Comparison of ENCODE assay signal across 33 mouse cellular contexts in the genomic region with DNA sequence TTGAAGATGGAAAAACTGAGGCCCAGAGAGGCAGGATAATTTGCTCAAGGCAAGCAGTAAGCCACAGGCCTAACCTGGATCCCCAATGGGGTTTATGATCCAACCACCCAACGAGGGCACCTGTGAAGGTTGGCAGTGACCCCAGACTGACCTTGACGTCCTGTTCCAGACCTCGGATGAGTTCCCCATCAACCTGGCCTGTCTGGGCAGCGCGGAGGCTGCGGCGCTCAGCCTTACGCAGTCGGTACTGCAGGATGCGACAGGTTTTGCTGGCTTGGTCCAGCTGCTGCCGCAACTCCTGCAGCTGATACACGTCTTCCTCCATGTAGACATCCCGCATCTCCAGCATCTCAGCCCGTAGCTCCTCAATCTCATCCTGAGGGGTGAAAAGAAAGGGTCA. TPM values are rescaled to one million over a fixed set of nuclear protein-coding genes. Genes with fewer than 3 reads are reported as not detected.
DNase-seq lines count a peak whose midpoint lies in the region; ATAC-seq and TF ChIP-seq lines count a peak whose summit lies in the region.
"Had no signal": no experiment of that assay in that cellular context is flagged by ENCODE, and none has a peak within 500 bp of the region (broad histone marks: within the 10 kb centered on the region; RNA-seq: fewer than 3 reads in every experiment).

No protein-coding gene starts in this region.

- 23% methylated on average over 14 of the region's 14 CpGs for WGBS in cerebellum, adult 2 months
- 85% methylated on average over 14 of the region's 14 CpGs for WGBS in hindbrain, postnatal 0 days
- WGBS in hindbrain, embryonic 10.5 days, result 94% methylated on average over 14 of the region's 14 CpGs
- 87% methylated on average over 14 of the region's 14 CpGs for WGBS in stomach, postnatal 0 days

- peak overlapping the region; percentile 99 for H3K27ac ChIP-seq in cerebellum, adult 2 months (ENCODE audit: insufficient read depth, low read length)
- H3K27ac ChIP-seq in hindbrain, postnatal 0 days, result 0 out of 2 replicates have a peak overlapping the region, but pooled peaks have one; percentile 80
- no peak overlapping the region; the same call in 1 of the 2 replicates for H3K27ac ChIP-seq in hindbrain, embryonic 10.5 days
- peak overlapping the region; percentile 54; the same call in 1 of the 2 replicates for H3K27ac ChIP-seq in ES-Bruce4 (ENCODE audit: insufficient read depth, low read length)
- no peak overlapping the region for H3K27ac ChIP-seq in stomach, postnatal 0 days (replicated peaks)
- H3K27ac ChIP-seq: macrophage had no signal

- ATAC-seq in cerebellum, adult (ENCODE audit: insufficient number of reproducible peaks, low FRiP score, low TSS enrichment), result no peak
- ATAC-seq in hindbrain, postnatal 0 days, result no peak
- no peak for ATAC-seq in stomach, postnatal 0 days (ENCODE audit: low FRiP score, low TSS enrichment)
- ATAC-seq: hindbrain, embryonic 16.5 days; liver, postnatal 0 days; lung, postnatal 0 days; midbrain, embryonic 16.5 days had no signal

- no peak overlapping the region for H3K4me2 ChIP-seq in hindbrain, postnatal 0 days (ENCODE audit: low read depth, low read length)
- H3K4me2 ChIP-seq in stomach, postnatal 0 days (replicated peaks; ENCODE audit: low read depth), result no peak overlapping the region
- H3K4me2 ChIP-seq: liver, embryonic 11.5 days had no signal

- no peak overlapping the region for H3K9ac ChIP-seq in hindbrain, postnatal 0 days (replicated peaks; ENCODE audit: low read length)
- H3K9ac ChIP-seq in ES-Bruce4 (ENCODE audit: low read depth, poor library complexity, severe bottlenecking), result 0 out of 2 replicates have a peak overlapping the region, but pooled peaks have one; percentile 22
- no peak overlapping the region for H3K9ac ChIP-seq in stomach, postnatal 0 days (ENCODE audit: low read length)
- H3K9ac ChIP-seq: liver, postnatal 0 days had no signal

- no peak for TF ChIP-seq EP300 in ES-Bruce4 (IDR thresholded peaks at IDR 0.05; ENCODE audit: insufficient read depth, low read depth, low read length)
- no peak for TF ChIP-seq EP300 in stomach, postnatal 0 days (optimal IDR thresholded peaks at IDR 0.05)

- DNase-seq in cerebellum, adult 2 months, result peak; percentile 68 to 73
- DNase-seq in hindbrain, postnatal 0 days (ENCODE audit: low spot score), result no peak
- no peak for DNase-seq in hindbrain, embryonic 10.5 days (ENCODE audit: low spot score)
- peak; percentile 78 for DNase-seq in cerebellum, adult 9-11 months
- DNase-seq in neural tube, embryonic 10.5 days (ENCODE audit: extremely low spot score, low spot score), result no peak
- no peak for DNase-seq in stomach, postnatal 0 days (ENCODE audit: low spot score)
- DNase-seq: adrenal gland, postnatal 10 days; embryo, embryonic 11 days; gastrocnemius, postnatal 36 days; kidney, adult 9 months; kidney, postnatal 4 days; layer of hippocampus, adult 9-11 months; liver, postnatal 0 days; right cerebral cortex, adult 18-20 months; right cerebral cortex, postnatal 4 days; thymus, adult 18-20 months; thymus, postnatal 36 days had no signal

- TF ChIP-seq CTCF in cerebellum, adult 2 months (IDR thresholded peaks at IDR 0.05; ENCODE audit: borderline replicate concordance, insufficient read depth, low read depth, low read length), result no peak
- TF ChIP-seq CTCF in hindbrain, postnatal 0 days (IDR thresholded peaks at IDR 0.05; ENCODE audit: low read depth), result no peak
- no peak for TF ChIP-seq CTCF in ES-Bruce4 (IDR thresholded peaks at IDR 0.05; ENCODE audit: low read depth, low read length)
- TF ChIP-seq CTCF in stomach, postnatal 0 days (IDR thresholded peaks at IDR 0.05; ENCODE audit: low read depth), result no peak

- peaks cover 19% of the 10 kb centered on the region for H3K36me3 ChIP-seq in hindbrain, postnatal 0 days (ENCODE audit: insufficient read depth, low read length)
- H3K36me3 ChIP-seq in hindbrain, embryonic 10.5 days, result peaks cover 74% of the 10 kb centered on the region
- no peaks in the 10 kb centered on the region for H3K36me3 ChIP-seq in ES-Bruce4 (ENCODE audit: control insufficient read depth, insufficient read depth, low read length, poor library complexity, severe bottlenecking)
- H3K36me3 ChIP-seq in stomach, postnatal 0 days (ENCODE audit: control insufficient read depth, insufficient read depth, low read length), result peaks cover 5% of the 10 kb centered on the region; the same call in 1 of the 2 replicates

- no peaks in the 10 kb centered on the region for H3K27me3 ChIP-seq in cerebellum, adult 2 months (ENCODE audit: control insufficient read depth, insufficient read depth, low read length)
- no peaks in the 10 kb centered on the region for H3K27me3 ChIP-seq in hindbrain, postnatal 0 days (ENCODE audit: insufficient read depth, low read length)
- H3K27me3 ChIP-seq in hindbrain, embryonic 10.5 days (ENCODE audit: insufficient read depth, poor library complexity, severe bottlenecking), result no peaks in the 10 kb centered on the region
- no peaks in the 10 kb centered on the region for H3K27me3 ChIP-seq in ES-Bruce4 (ENCODE audit: control insufficient read depth, insufficient read depth, low read length, poor library complexity, severe bottlenecking)
- no peaks in the 10 kb centered on the region for H3K27me3 ChIP-seq in stomach, postnatal 0 days (ENCODE audit: control insufficient read depth, insufficient read depth, low read length)

- TF ChIP-seq POLR2A in cerebellum, adult 2 months (IDR thresholded peaks at IDR 0.05; ENCODE audit: borderline replicate concordance, insufficient read depth, low read length), result no peak
- TF ChIP-seq POLR2A in ES-Bruce4 (IDR thresholded peaks at IDR 0.05; ENCODE audit: insufficient read depth, low read length), result no peak

- H3K9me3 ChIP-seq in hindbrain, postnatal 0 days (ENCODE audit: low read length), result no peaks in the 10 kb centered on the region
- no peaks in the 10 kb centered on the region for H3K9me3 ChIP-seq in hindbrain, embryonic 10.5 days
- H3K9me3 ChIP-seq in ES-Bruce4 (replicated peaks; ENCODE audit: control insufficient read depth, insufficient read depth, low read length, poor library complexity, severe bottlenecking), result no peaks in the 10 kb centered on the region
- no peaks in the 10 kb centered on the region for H3K9me3 ChIP-seq in stomach, postnatal 0 days (ENCODE audit: control insufficient read depth, low read length)

- peaks cover 80% of the 10 kb centered on the region for H3K4me1 ChIP-seq in cerebellum, adult 2 months (ENCODE audit: control insufficient read depth, insufficient read depth, low read length)
- peaks cover 26% of the 10 kb centered on the region for H3K4me1 ChIP-seq in hindbrain, postnatal 0 days (ENCODE audit: insufficient read depth, low read length)
- H3K4me1 ChIP-seq in hindbrain, embryonic 10.5 days (replicated peaks), result peaks cover 64% of the 10 kb centered on the region
- peaks cover 7% of the 10 kb centered on the region for H3K4me1 ChIP-seq in ES-Bruce4 (ENCODE audit: control insufficient read depth, insufficient read depth, low read length)
- peaks cover 17% of the 10 kb centered on the region for H3K4me1 ChIP-seq in stomach, postnatal 0 days (replicated peaks; ENCODE audit: control insufficient read depth, insufficient read depth)

- H3K4me3 ChIP-seq in cerebellum, adult 2 months (replicated peaks; ENCODE audit: insufficient read depth, low read depth, low read length), result peak overlapping the region; percentile 13
- H3K4me3 ChIP-seq in hindbrain, postnatal 0 days (ENCODE audit: low read length), result no peak overlapping the region
- no peak overlapping the region for H3K4me3 ChIP-seq in hindbrain, embryonic 10.5 days
- no peak overlapping the region for H3K4me3 ChIP-seq in ES-Bruce4 (ENCODE audit: low read depth, low read length)
- H3K4me3 ChIP-seq in stomach, postnatal 0 days (ENCODE audit: low read depth, low read length), result no peak overlapping the region
- H3K4me3 ChIP-seq: myocyte had no signal

RNA-seq across cellular contexts. Expression of a gene that starts 19.0 kb away (rescaled TPM):
- 38.3 and 50.1 TPM in 2 replicates for polyA plus RNA-seq in cerebellum, adult 2 months (2012; rRNA removed)
- total RNA-seq in hindbrain, postnatal 0 days (2014; rRNA removed), result 120 and 151 TPM in 2 replicates
- polyA plus RNA-seq in hindbrain, postnatal 0 days (2015; fragmentation: Nextera tagmentation; extraction: Ambion mirVana), result 3.5 and 3.6 TPM in 2 replicates
- polyA plus RNA-seq in hindbrain, embryonic 10.5 days (2016; fragmentation: Nextera tagmentation; extraction: Ambion mirVana), result 3.7 and 4.0 TPM in 2 replicates
- 9.8 and 11.5 TPM in 2 replicates for polyA plus RNA-seq in ES-Bruce4 (2011; ENCODE audit: insufficient read depth, insufficient read length, low read depth, missing spikeins)
- 0.65 and 0.86 TPM in 2 replicates for polyA plus RNA-seq in stomach, postnatal 0 days (2015; fragmentation: Nextera tagmentation; extraction: Ambion mirVana)

RNA-seq across cellular contexts. Expression of a gene that starts 26.8 kb away (rescaled TPM):
- 6.0 and 7.1 TPM in 2 replicates for polyA plus RNA-seq in cerebellum, adult 2 months (2012; rRNA removed)
- not detected in 2 replicates for total RNA-seq in hindbrain, postnatal 0 days (2014; rRNA removed)
- polyA plus RNA-seq in hindbrain, postnatal 0 days (2015; fragmentation: Nextera tagmentation; extraction: Ambion mirVana), result 0.43 TPM in 1 of 2 replicates, not detected in the other
- not detected in 2 replicates for polyA plus RNA-seq in hindbrain, embryonic 10.5 days (2016; fragmentation: Nextera tagmentation; extraction: Ambion mirVana)
- not detected in 2 replicates for polyA plus RNA-seq in ES-Bruce4 (2011; ENCODE audit: insufficient read depth, insufficient read length, low read depth, missing spikeins)
- polyA plus RNA-seq in stomach, postnatal 0 days (2015; fragmentation: Nextera tagmentation; extraction: Ambion mirVana), result not detected in 2 replicates
- total RNA-seq: adrenal gland, postnatal 10 days; gastrocnemius, adult 18-20 months; gastrocnemius, postnatal 36 days; hematopoietic stem cell, adult 5-6 weeks; left cerebral cortex, adult 8-10 months had no signal
- polyA plus RNA-seq: heart, embryonic 16.5 days; hindbrain, embryonic 16.5 days; intestine, embryonic 16.5 days; limb, embryonic 11.5 days; liver, embryonic 11.5 days; liver, postnatal 0 days; lung, postnatal 0 days; macrophage; midbrain, embryonic 16.5 days; myocyte; neural tube, embryonic 14.5 days; stomach, embryonic 14.5 days had no signal

RNA-seq across cellular contexts. Expression of a gene that starts 53.1 kb away (rescaled TPM):
- 4.6 and 4.8 TPM in 2 replicates for polyA plus RNA-seq in cerebellum, adult 2 months (2012; rRNA removed)
- total RNA-seq in hindbrain, postnatal 0 days (2014; rRNA removed), result 6.3 and 9.5 TPM in 2 replicates
- 11.9 and 12.7 TPM in 2 replicates for polyA plus RNA-seq in hindbrain, postnatal 0 days (2015; fragmentation: Nextera tagmentation; extraction: Ambion mirVana)
- polyA plus RNA-seq in hindbrain, embryonic 10.5 days (2016; fragmentation: Nextera tagmentation; extraction: Ambion mirVana), result 44.1 and 51.2 TPM in 2 replicates
- 33.3 and 40.8 TPM in 2 replicates for polyA plus RNA-seq in ES-Bruce4 (2011; ENCODE audit: insufficient read depth, insufficient read length, low read depth, missing spikeins)
- polyA plus RNA-seq in stomach, postnatal 0 days (2015; fragmentation: Nextera tagmentation; extraction: Ambion mirVana), result 7.9 and 8.6 TPM in 2 replicates

Comparison
In these comparisons a context has a peak if more than half of its experiments do, and no peak if none do; other contexts are left out.
1. H3K27ac ChIP-seq: peak in cerebellum, adult 2 months (single experiment), hindbrain, postnatal 0 days (single experiment) and ES-Bruce4 (single experiment); none in hindbrain, embryonic 10.5 days (single experiment) and stomach, postnatal 0 days (single experiment).
2. DNase-seq: peak in cerebellum, adult 2 months (2 of 2) and cerebellum, adult 9-11 months (single experiment); none in hindbrain, postnatal 0 days (single experiment), hindbrain, embryonic 10.5 days (single experiment), neural tube, embryonic 10.5 days (single experiment) and stomach, postnatal 0 days (single experiment).